Mouse (Mus musculus) right cerebral cortex, postnatal 25 days (tissue): ENCODE data around the gene Oaf.

ENCODE experiments used
- DNase-seq: peaks from one replicate; pipeline ENCODE4 v3.0.0; 2022

Oaf gene

DNA sequence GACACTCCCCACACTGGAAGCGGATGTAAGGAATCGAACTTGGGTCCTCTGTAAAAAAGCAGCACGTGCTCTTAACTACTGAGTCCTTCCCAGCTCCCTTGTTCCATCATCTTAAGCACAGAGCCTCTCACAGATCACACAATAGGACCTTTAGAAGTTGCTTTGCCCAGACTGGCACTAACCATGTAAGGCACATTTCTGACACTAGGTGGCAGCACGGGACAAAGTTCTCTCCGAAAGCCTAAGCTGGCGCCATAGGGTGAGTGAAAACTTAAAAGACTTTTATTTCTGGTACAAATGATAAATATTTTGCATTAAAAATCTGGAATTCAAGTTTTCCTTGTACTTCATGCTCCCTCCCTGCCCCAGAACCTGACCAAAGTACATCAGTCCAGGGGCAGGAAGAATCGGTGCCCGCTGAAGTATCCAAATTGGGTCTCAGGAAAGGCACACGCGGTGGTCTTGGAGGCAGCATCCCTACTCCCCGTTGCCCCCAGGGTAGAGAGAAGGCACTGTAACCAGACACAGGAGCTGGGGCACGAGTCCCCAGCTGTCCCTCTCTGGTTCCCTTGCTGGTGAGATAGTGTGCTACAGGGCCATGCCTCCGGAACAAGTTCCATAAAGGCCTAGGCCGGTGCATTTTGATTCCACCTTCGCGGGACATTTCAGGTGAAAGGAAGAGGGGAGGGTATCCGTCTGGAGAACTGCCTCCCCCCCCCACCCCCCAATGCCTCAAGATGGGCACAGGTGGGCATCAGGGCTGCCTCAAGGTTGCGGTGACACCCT is 17.9 kb downstream of the Oaf start:
- DNase-seq: peak; percentile 78

DNA sequence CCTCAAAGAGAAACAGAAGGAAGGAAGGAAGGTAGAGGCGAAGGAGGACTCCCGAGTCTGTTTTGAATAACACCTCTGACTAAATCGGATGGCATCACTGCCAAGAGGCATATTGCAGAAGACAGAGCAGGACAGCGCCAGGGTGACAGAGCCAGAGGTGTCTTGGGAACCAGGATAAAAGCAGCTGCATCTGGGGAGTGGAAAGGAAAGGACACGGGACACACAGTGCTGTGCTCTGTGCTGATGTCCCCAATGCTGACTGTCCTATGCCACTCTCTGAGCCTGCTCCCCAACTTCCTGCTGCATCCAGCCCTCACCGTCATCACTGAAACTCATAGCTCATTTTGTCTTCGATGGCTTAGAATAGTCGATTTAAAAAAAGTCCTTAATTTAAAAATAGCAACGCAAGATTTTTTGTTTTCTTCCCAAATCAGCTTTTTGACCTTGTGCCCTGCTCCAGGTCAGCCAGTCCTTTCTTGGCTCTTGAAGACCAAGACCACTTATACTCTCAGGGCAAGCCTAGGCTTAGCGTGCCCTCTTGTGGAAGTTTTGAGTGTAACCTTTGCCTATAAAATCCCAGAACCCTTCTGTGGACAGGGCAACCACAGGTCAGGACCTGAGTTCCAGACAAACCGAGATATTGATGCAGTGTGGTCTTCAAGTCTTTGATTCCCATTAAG is 28.8 kb downstream of the Oaf start:
- peak; percentile 29 for DNase-seq

DNA sequence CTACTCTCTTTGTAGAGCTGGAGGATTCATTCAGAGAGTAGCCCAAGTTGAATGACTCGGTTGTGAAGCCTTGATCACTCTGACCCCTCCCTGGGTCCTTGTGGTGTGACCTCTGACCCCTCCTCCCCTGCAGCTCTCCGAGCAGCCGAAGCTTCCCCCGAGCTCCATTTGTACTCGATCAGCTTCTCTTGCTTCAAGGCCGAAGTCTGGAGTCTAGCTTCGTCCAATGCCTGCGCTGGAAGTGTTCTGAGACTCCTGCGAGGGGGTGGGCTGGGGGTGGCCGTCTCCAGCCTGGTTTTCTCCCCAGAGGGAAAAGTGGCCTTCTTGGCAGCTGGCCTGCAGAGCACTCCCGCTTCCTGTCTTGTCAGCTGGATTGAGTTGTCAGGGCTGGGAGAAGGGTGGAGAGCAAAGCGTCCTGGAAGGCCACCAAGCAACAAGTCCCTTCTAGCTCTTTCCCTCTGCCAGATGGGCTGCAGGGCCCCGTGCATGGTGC is 29.5 kb downstream of the Oaf start, which contains the start of gene Pou2f3:
Gene Pou2f3 (minus strand): TSS at position 180 of the 493 bp plus-strand sequence.
- DNase-seq: peak; percentile 38

DNA sequence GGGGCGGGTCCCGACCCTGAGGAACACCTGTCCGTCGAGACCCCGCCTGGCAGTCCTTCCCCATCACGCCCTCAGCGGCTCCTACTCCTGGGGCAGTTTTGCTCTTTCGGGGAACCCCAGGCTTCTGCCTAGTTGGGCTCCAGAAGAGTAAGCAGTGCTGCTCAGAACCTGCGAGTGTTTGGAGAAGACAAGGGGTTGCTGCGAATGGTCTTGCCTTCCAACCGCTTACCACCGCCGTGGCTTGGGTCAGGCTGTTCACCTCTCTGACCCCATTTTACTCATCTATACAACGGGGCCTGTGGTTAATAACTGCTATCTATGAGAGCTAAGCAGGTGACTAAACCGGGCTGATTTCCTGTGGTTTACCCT is 33.7 kb downstream of the Oaf start:
- DNase-seq: no peak

DNA sequence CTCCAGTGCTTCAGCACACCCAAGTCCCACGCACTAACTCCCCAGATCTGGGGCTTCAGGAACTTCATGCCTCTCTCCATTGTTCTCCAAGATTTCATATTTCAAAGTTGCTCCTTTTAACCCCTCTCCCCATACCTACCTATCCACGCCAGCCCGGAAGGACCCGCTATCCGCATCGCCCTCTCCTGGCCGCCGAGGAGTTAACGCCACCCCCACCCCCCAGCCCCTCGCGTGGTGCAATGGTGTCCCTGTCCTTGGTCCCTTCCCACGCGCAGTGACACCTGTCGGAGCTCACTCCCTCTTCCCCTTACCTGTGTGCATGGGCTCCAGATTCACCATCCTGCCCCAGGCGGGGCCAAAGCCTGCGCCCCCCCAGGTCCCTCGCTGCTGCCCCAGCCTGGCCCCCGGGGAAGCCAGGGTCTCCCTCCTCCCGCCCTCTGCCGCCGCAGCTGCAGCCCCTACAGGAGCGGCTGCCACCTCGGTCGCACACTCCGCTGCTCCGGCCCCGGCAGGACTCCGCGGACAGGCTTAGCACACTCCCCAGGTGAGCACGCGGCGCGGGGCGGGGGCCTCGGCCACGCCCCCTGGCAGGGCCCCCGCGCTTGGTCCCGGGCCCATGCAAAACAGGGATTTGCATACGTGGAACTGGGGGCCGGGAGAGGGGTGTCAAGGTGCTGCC is 34.2 kb downstream of the Oaf start:
- DNase-seq: no peak

DNA sequence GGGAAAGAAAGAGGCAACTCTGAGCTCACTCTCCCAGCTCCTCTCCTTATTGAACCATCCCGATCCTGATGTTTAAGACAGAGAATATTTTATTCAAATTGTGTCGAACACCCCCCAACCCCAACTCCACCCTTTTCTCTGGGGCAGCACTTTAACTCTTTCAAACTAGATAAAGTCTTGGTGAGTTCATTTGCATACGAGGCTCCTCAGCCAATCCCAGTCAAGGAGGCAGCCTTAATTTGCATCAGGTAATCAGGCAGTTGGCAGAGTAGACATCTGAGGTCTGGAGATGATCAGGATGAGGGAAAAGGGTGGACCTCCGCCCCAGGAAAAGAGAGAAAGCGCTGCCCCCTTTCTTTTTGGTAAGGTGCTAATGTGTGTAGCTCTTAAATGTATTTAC is 39.5 kb downstream of the Oaf start:
- DNase-seq: no peak

DNA sequence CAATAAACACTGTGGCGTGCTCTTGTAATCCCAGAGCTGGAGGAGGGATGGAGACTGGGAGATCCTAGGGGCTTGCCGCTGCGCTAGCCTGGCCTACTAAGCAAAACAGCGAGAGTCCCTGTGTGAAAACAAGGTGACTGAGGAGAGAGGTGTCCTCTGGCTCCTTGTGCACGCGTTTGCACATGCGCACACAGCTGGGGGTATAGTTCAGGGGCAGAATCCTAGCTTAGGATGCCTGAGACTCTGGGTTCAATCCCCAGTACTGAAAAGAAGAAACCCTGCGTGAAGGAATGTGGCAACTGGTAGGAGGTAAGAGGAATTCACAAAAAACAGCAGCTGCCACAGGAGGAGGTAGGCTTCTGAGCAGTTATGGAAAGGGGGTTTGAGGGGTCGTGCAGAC is 45.7 kb downstream of the Oaf start:
- no peak for DNase-seq

DNA sequence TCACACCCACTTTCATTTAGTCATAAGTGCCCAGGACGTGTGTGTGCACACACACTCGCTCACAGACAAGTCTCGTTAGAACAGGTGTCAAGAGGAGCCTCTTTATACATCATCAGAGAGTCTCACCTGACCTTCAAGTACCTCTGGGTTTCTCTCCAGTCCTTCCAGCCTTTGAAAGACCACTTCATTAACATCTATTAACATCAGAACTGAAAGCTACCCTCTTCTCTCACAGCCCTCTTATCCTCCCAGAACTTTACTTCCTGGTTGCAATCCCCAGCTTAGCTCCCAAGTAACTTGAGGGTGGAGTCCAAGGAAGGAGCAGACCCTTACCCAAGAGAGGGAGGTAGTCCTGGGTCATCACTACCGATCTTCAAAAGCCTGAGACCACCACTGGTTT is 48.1 kb downstream of the Oaf start:
- DNase-seq: no peak

DNA sequence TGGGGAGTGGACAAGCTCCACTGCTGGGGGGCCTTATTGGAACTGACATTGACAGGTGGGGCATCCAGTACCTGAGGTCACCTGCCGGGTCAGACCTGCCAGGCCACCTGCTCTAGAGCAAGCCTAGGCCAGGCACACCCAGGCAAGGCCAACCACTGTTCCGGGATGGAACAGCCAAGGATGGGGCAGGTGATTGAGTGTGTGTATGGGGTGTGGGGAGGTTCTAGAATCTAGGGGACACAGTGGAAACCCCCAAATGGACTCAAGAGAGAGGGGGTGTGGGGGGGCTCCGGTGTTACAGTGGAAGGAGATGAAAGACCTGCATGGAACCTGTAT is 50.7 kb downstream of the Oaf start:
- no peak for DNase-seq

DNA sequence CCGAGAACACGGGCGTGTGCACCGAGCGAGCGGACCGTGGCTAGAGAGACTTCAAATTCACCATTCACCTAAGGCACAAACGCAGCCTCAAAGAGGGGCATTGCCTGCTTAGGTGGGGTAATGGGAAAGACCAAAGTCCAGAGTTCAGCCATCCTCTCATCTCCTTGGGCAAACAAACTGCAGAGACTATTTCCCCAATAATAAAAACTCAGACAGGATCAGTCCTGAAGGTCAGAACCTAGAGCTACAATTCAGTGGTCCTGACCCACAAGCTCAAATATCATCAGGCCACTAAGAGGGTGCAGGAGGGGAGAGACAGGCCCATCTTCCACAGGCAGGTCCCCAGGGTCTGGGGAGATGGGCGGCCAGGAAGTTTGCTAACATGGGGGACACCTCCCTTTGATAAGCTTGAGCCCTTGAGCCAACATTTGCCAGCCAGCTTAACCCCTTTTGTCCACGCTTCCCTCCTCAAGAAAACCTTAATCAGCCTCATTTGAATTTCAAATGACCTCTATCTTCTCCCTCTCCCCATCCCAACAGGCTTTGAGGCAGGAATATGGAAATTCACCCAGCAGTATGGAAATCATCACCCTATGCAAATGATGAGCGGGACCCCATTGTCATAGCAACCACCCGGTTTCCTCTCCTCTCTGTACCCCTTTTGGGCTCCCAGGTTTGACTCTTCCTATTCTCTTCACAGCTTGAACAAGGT is 51.2 kb downstream of the Oaf start:
- DNase-seq: no peak

DNA sequence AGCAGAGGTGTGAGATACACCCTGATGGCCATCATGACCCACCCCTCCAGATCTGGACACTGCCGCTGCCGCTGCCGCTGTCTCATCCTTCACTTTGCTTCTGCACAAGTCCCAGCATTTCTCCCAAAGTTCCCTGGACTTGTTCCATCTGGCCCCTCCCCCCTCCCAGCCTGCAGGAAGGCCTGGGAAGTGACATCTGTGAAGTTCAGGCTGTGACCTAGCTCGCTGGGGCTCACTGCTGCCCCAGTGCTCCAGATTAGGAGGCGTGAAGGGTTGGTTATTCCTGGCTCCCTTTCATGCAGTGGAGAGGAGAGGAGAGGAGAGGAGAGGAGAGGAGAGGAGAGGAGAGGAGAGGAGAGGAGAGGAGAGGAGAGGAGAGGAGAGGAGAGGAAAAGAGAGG is 60.1 kb downstream of the Oaf start:
- no peak for DNase-seq

DNA sequence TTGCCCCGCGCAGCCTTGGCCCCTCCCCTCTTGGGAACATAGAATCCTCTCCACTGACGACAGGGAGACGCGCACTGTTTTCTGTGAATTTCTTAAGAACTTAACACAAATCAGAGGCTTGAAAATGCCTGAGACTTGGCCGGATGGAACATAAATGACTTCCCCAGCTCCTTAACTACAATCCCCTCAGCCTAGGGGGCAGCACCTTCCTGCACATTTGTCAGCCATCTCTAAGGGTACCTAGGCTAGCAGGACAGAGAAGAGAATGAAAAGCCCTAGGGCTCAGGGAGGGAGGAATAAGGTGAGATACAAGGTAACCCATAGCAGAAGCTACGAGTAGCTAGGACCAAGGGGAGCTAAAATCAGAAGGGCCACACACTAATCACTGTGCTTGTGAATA is 61.5 kb downstream of the Oaf start:
- DNase-seq: no peak
